Mouse (Mus musculus) forebrain, embryonic 11.5 days (tissue): Measurements from ENCODE around the gene Zcchc24. TPM values are rescaled to one million over a fixed set of nuclear protein-coding genes. Genes with fewer than 3 reads are reported as not detected.

Experiments
- ATAC-seq: fragments of 200-750 bp; cut with Nextera tagmentation; replicated peaks from 2 replicates; pipeline ENCODE4 v1.8.0; 2017; ENCODE audit warnings: moderate TSS enrichment; ENCODE audit not compliant: low FRiP score
- DNase-seq: peaks from one replicate; pipeline ENCODE4 v3.0.0-alpha.2; 2017; ENCODE audit warnings: low spot score
- H3K27ac ChIP-seq: fragments of 300-500 bp; sonication (generic); 2 replicates; pipeline ENCODE4 v1.5.1; 2014; ENCODE audit warnings: low read depth, low read length
- H3K27me3 ChIP-seq: fragments of 300-500 bp; sonication (generic); 2 replicates; pipeline ENCODE4 v1.6.1; 2014; ENCODE audit warnings: mild to moderate bottlenecking, low read length, mixed read lengths; ENCODE audit not compliant: control insufficient read depth, insufficient read depth
- H3K36me3 ChIP-seq: fragments of 300-500 bp; sonication (generic); 2 replicates; pipeline ENCODE4 v1.6.1; 2014; ENCODE audit warnings: mild to moderate bottlenecking, low read length, moderate library complexity, mixed read lengths; ENCODE audit not compliant: control insufficient read depth, insufficient read depth
- H3K4me1 ChIP-seq: fragments of 300-500 bp; sonication (generic); replicated peaks from 2 replicates; pipeline ENCODE4 v1.6.1; 2014; ENCODE audit warnings: low read length, mixed read lengths; ENCODE audit not compliant: control insufficient read depth, insufficient read depth
- H3K4me2 ChIP-seq: fragments of 300-500 bp; sonication (generic); 2 replicates; pipeline ENCODE4 v1.6.1; 2014; ENCODE audit warnings: low read depth, mild to moderate bottlenecking, low read length, moderate library complexity, mixed read lengths; ENCODE audit not compliant: severe bottlenecking
- H3K4me3 ChIP-seq: fragments of 300-500 bp; sonication (generic); 2 replicates; pipeline ENCODE4 v1.5.1; 2014; ENCODE audit warnings: low read depth, low read length
- H3K9ac ChIP-seq: fragments of 300-500 bp; sonication (generic); 2 replicates; pipeline ENCODE4 v1.6.1; 2014; ENCODE audit warnings: low read length
- H3K9me3 ChIP-seq: fragments of 300-500 bp; sonication (generic); 2 replicates; pipeline ENCODE4 v1.6.1; 2016; ENCODE audit warnings: low read length, mixed read lengths; ENCODE audit not compliant: control insufficient read depth
- WGBS: fragments of 180-500 bp; shearing (Covaris S2); extraction: QIAGEN DNeasy Blood & Tissue Kit; methylation state at CpG from one replicate; pipeline ENCODE4 v1.1.7; 2014; 5-methylcytosine and 5-hydroxymethylcytosine counted together
- polyA plus RNA-seq: library from polyadenylated mRNA; unstranded; fragments of >200 nt; fragmentation: Nextera tagmentation; extraction: Ambion mirVana; gene quantifications from 2 replicates; pipeline ENCODE4 v1.2.1, GENCODE M21; 2014

Gene Zcchc24
- polyA plus RNA-seq, 1 experiment from 2014 or later: 15.2 TPM

- no peaks in the 10 kb centered on the region for H3K9me3 ChIP-seq
- WGBS: 3% methylated on average over 10 of the region's 10 CpGs
- peak overlapping the region; percentile 79 for H3K9ac ChIP-seq
- H3K27ac ChIP-seq: no peak overlapping the region
- no peaks in the 10 kb centered on the region; the same call in 1 of the 2 replicates for H3K36me3 ChIP-seq
- H3K4me2 ChIP-seq: peak overlapping the region; percentile 97
- ATAC-seq: peak; percentile 47; the same call in 1 of the 2 replicates
- no peaks in the 10 kb centered on the region for H3K27me3 ChIP-seq
- peak overlapping the region; percentile 88 for H3K4me3 ChIP-seq
- H3K4me1 ChIP-seq: peaks cover 5% of the 10 kb centered on the region
- DNase-seq: no peak
Observed at GRCm38 (mm10) chr14:25694569-25694897, 74.3 kb downstream of the Zcchc24 start.

DNA sequence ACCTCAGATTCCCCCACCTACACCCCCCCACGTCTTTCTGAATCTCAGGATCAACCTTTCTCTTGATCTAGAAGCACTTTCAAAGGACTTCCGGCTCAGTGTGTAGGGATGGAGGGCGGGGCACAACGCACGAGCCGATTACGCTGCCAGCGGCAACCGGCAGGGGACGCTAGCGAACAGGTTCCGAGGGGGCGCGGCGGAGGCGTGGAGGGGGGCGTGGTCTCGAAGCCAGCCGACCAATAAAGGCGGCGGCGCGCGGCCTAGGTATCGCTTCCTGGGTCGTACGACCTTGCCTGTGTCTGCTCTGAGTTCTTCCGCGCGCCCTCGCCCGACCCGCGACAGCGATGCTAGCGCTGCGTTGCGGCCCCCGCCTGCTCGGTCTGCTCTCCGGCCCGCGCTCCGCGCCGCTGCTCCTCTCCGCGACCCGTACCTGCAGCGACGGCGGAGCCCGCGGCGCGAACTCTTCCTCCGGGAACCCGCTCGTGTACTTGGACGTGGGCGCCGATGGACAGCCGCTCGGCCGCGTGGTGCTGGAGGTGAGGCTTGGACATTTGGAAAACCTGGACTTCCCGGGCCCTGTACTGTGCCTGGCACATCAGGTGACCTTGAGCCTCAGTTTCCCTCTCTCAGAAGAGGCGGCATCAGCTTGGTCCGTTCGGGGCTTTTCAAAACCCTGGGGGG, 74.8 kb downstream of the Zcchc24 start, which contains the start of gene Ppif:
Gene Ppif, plus strand, starts transcription at position 267 of the 681 bp plus-strand sequence.
- Histone ChIP-seq H3K9ac (peak within 1 kb of the TSS; percentile 79), H3K36me3 (no peaks in the 10 kb centered on the region; the same call in 1 of the 2 replicates), H3K4me3 (peak within 1 kb of the TSS; percentile 88), H3K27me3 (no peaks in the 10 kb centered on the region), H3K9me3 (no peaks in the 10 kb centered on the region), H3K27ac (peak within 1 kb of the TSS; percentile 41; the same call in 1 of the 2 replicates), H3K4me2 (peak within 1 kb of the TSS; percentile 97), H3K4me1 (peaks cover 5% of the 10 kb centered on the region)
- ATAC-seq: peak; percentile 92
- under 1% methylated on average over 70 of the region's 70 CpGs for WGBS
- peak; percentile 99 for DNase-seq

DNA sequence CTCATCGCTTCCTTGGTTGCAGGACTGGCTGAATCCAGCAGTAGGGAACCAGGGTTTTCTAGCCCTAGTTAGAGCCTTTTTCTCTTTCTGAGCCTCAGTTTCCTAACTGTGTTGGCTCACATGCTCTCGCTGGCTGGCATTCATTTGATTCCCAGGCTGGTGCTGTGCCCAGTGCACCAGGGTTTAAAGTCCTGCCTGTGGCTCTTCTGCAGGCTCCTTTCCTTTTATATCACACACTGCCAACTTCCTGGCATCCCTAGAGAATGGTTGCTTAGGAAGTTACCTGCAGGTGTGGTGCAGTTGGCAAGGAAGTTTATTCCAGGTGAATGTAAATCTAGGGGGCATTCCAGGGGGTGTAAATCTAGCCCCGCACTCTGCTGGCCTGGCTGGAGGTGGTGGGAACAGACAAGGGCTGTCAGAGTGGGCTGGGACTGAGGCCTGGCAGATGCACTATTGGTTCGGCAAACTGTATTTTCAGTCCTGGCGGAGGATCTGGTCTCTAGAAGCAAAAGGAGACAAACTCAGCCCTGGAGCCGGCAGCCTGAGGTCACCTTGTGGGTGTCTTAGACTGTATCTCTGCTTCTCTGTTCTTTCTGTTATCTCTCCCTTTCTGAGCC, 75.5 kb downstream of the Zcchc24 start:
- no peaks in the 10 kb centered on the region for H3K27me3 ChIP-seq
- H3K27ac ChIP-seq: no peak overlapping the region
- H3K4me2 ChIP-seq: peak overlapping the region; percentile 97; the same call in 1 of the 2 replicates
- 79% methylated on average over 6 of the region's 6 CpGs for WGBS
- ATAC-seq (peak; percentile 15; the same call in 1 of the 2 replicates), DNase-seq (no peak)
- H3K4me1 ChIP-seq: peaks cover 5% of the 10 kb centered on the region
- peak overlapping the region; percentile 88; the same call in 1 of the 2 replicates for H3K4me3 ChIP-seq
- H3K9ac ChIP-seq: no peak overlapping the region
- no peaks in the 10 kb centered on the region; the same call in 1 of the 2 replicates for H3K36me3 ChIP-seq
- H3K9me3 ChIP-seq: no peaks in the 10 kb centered on the region

DNA sequence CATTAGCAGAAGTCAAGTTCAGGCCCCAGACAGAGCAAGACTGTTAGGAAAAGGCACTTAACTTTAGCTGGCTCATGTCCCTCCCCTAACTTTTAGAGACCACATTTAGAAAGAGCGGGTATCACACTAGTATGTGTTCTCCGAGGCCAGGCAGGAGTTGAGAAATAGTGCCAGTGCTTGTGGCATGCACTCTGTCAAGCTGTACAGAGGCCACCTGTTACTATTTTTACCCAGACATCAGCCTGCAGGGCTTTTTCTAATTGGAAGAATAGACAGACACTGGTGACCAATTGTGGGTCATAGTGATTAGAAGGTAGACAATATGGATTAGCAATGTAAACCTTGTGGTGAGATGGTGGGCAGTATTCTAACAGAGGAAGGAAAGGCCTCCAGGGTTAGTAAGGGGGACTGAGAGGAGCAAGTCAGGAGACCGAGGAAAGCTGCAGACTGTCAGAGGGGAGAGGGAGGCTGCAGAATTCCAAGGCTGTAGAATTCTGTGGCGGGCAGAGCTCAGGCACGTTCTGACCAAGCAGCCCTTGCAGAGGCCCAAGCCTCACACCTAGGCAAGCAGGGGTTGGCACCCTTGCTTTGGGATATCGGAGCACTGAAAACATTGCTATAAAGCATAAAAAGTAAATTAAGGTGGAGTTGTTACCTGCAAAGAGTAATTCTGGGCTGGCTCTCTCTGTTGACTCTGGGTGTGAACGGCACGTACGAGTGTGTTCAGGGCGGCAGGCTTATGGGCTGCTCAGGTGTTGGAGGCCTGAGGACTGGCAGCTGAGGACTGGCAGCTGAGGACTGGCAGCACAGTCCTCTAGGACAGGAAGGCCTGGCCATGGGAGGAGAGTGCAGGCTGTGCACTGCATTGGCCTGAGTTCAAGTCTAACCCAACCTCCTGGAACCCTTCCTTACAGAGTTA, 81.6 kb downstream of the Zcchc24 start:
- Histone ChIP-seq H3K9me3 (no peaks in the 10 kb centered on the region), H3K4me3 (no peak overlapping the region), H3K27ac (no peak overlapping the region), H3K4me1 (no peaks in the 10 kb centered on the region), H3K27me3 (no peaks in the 10 kb centered on the region), H3K4me2 (no peak overlapping the region), H3K36me3 (no peaks in the 10 kb centered on the region), H3K9ac (no peak overlapping the region)
- 84% methylated on average over 10 of the region's 10 CpGs for WGBS
- ATAC-seq: no peak
- DNase-seq: no peak

- Histone ChIP-seq H3K4me3 (no peak overlapping the region), H3K4me1 (no peaks in the 10 kb centered on the region), H3K36me3 (no peaks in the 10 kb centered on the region), H3K9me3 (no peaks in the 10 kb centered on the region), H3K27ac (no peak overlapping the region), H3K27me3 (no peaks in the 10 kb centered on the region), H3K4me2 (no peak overlapping the region), H3K9ac (no peak overlapping the region)
- WGBS: 90% methylated on average over 7 of the region's 7 CpGs
- no peak for DNase-seq
- no peak for ATAC-seq
Observed at GRCm38 (mm10) chr14:25686216-25686945, 82.5 kb downstream of the Zcchc24 start.

DNA sequence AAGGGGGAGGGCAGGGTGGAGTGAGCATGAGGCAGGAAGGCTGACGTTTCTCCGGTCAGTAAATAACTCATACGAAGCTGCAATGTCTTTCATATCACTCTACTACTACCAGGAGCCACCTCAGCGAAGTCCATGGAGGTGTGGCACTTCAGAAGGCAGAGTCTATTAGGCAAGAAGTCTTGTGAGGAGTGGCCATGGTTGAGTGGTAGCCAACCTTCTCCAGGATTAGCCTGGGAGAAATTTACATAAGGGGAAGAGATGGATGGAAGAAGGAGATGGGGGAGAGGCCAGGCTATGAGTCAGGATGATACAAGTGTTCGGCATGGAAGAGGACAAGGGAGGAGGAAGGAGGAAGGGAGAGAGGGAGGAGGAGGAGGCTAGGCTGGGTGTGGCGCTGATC, 86.8 kb downstream of the Zcchc24 start:
- H3K4me1 ChIP-seq: no peaks in the 10 kb centered on the region
- H3K27me3 ChIP-seq: no peaks in the 10 kb centered on the region
- H3K36me3 ChIP-seq: no peaks in the 10 kb centered on the region
- no peak overlapping the region for H3K4me3 ChIP-seq
- H3K27ac ChIP-seq: no peak overlapping the region
- WGBS: 82% methylated on average over 6 of the region's 6 CpGs
- no peak overlapping the region for H3K4me2 ChIP-seq
- no peaks in the 10 kb centered on the region for H3K9me3 ChIP-seq
- no peak overlapping the region for H3K9ac ChIP-seq
- ATAC-seq (no peak), DNase-seq (no peak)

DNA sequence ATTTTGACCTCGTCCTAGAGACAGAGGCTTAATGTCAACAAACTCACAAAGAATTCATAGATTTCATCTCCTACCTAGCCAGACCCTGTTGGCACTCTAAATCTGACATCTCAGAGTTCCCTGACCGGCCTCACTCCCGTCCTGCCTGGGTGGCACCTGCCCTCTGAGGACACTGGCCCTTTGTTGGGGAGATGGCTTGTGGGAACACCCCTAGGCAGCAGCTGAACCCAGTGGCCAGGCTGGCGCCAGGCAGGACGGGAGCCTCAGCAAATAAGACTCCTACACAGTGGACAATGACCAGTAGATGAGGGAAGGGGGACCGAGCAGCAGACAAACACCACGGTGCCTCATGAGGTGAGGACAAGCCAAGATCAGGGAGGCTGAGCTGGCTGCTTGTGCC, 89.2 kb downstream of the Zcchc24 start:
- no peaks in the 10 kb centered on the region for H3K4me1 ChIP-seq
- no peak for ATAC-seq
- no peaks in the 10 kb centered on the region for H3K27me3 ChIP-seq
- WGBS: 66% methylated on average over 7 of the region's 7 CpGs
- no peak overlapping the region for H3K27ac ChIP-seq
- no peaks in the 10 kb centered on the region for H3K36me3 ChIP-seq
- H3K9me3 ChIP-seq: no peaks in the 10 kb centered on the region
- H3K4me3 ChIP-seq: no peak overlapping the region
- no peak overlapping the region for H3K9ac ChIP-seq
- DNase-seq: no peak
- no peak overlapping the region for H3K4me2 ChIP-seq

DNA sequence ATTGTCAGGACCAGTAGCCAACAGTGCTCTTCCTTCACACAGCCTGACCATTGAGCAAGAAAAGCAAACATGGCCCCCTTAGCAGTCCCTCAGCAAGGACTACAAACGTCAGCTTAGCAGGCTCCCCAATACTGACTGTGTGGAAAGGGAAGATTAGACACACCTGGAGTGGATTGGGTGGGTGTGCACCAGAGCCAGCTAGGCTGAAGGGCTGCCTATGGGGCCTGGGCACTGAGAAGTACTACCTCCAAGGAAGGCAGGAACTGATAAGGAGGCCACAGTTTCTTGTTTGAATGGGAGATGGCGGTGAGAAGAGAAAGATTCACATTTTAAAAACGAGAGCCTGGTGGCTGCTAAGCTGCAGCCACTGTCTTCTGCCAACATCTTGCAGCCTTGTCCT, 101.3 kb downstream of the Zcchc24 start:
- Histone ChIP-seq H3K27me3 (no peaks in the 10 kb centered on the region), H3K4me1 (no peaks in the 10 kb centered on the region), H3K9ac (no peak overlapping the region), H3K27ac (no peak overlapping the region), H3K4me3 (no peak overlapping the region), H3K9me3 (no peaks in the 10 kb centered on the region), H3K4me2 (no peak overlapping the region), H3K36me3 (peaks cover 12% of the 10 kb centered on the region)
- DNase-seq (no peak), ATAC-seq (no peak)
- 88% methylated on average over 3 of the region's 3 CpGs for WGBS
